Mouse (Mus musculus): ENCODE measurements around the gene Dgkb.

The Dgkb gene

DNA sequence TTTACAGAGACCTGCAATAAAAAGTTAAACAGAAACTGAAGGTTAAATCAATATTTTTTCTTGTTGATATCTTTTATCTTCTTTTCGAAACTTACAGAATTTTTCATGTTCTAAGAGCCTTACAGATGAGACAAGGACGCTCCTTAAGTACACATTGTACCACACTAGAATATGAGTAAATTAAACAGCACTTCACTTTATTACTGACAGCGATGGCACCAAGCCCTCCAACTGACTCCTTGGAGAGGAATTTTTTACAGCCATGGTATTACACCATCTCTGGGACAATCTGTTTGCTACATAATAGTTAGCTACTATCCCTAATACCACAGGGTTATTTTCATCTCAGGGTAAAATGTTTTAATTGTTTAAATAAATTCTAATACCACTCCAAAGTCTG lies 556.6 kb downstream of the Dgkb start:
- DNase-seq (ENCODE audit: low spot score): no peak

DNA sequence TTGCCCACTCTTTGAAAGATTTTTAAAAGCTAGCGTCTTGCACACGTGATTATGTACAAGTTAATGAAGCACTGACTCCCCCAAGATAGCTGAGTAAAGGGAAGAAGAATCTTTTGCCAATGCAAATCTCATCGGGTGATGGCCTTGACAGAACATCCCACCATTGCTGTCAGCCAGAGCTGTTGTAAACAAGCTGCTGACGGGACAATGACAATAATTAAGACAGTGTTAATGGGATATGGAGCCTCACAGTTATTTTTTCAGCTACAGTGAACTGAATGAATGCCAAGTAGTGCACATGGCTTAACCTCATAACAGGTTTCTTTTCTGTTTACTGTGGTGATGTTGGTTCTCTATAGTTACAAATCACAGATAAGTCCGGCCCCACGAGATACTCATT lies 568.4 kb downstream of the Dgkb start:
- DNase-seq (ENCODE audit: low spot score): no peak

DNA sequence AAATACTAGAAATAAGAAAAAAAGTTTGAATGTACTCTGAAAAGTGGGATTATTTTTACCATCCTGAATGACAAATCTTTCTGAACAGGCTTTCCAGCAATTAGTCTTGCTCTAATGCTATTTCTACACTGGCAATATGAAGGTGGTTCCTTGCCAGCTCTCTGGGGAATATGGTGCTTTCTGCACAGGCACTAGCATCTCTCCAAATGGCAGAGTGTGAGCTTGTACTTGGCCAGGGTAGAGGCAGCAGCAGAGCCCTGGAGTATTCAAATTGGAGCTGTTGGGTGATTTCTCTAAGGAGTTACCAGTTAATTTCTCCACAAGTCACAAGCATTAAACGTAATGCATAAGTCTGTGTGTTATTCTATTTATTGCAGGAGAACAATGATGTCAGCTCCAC lies 569.5 kb downstream of the Dgkb start:
- DNase-seq (ENCODE audit: low spot score): no peak

DNA sequence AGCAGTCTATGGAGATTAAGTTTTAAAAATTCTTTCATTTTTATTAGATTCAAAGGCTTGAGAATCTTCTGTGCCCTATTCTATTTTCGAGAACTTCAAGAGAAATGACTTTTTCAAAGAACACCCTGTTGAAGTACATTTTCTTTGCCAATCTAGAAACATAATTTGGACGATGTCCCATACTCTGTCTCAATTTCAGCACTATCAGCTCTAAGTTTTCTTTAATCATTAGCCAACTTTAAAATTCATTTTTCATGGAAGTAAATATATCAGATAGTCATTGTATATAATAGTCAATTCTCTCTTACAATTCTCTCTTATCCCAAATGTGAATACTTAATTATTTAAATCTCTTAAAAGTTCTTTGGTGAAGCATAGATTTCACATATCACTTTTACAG lies 570.1 kb downstream of the Dgkb start:
- no peak for DNase-seq (ENCODE audit: low spot score)

DNA sequence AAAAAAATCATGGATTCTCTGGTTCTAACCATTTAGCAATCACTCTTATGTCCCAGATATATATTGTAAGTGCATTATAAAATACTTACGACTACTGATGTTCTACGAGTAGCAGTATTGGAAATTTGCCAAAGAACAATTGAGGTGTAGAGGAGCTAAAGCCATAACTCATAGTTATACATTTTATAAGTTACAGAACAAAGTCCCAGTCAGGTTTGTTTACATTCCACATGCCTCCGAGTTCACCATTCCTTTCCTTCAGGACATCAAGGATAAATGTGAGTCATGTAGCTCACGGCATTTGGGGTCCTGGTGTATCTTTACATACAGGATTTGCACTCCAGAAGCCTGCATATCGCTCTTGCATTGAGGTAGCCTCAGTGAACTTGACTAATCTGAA lies 570.7 kb downstream of the Dgkb start:
- DNase-seq (ENCODE audit: low spot score): no peak

DNA sequence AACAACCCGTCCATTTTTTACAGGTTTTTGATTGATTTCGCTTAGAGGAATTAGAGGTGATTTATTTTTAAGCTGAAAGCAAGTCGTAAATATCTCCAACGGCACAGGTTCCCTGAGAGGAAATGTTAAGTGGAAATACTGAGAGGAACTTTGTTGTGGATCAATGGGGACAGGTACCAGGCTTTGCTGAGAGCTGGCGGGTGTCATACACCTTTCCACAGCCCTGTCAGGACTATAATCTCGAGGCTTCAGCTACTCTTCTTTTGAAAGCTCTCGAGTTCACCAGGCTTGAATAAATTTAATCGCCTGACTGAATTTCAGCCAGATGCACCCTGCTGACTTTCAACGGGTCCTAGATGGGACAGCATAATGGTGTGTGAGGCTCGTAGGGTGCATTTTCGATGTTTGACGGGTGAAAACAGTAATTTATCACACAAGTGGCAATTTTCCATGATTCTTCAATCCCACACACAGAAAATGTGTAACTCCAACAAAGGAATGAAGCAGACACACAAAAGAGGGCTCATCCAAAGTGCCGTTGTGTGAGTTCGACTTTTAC lies 580.3 kb downstream of the Dgkb start:
- DNase-seq (ENCODE audit: low spot score): no peak

DNA sequence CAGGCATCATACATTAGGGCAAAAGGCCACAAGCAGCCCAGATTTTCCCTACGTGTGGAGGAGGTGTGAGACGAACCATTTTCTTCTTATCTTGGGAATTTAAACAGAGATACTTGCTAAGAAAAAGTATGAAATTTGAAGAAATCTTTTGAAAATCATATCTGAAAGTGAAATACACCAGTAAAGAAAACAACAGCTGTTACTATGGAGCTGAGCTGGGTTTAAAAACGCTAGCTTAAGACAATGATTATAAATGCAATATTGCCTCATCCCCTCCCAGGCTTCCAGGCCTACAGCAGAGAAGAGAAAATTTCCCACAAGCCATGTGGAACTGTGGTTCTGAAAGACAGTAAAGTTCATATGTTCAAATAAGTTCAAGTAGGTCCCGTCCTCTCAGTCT lies 582.6 kb downstream of the Dgkb start:
- no peak for DNase-seq (ENCODE audit: low spot score)

DNA sequence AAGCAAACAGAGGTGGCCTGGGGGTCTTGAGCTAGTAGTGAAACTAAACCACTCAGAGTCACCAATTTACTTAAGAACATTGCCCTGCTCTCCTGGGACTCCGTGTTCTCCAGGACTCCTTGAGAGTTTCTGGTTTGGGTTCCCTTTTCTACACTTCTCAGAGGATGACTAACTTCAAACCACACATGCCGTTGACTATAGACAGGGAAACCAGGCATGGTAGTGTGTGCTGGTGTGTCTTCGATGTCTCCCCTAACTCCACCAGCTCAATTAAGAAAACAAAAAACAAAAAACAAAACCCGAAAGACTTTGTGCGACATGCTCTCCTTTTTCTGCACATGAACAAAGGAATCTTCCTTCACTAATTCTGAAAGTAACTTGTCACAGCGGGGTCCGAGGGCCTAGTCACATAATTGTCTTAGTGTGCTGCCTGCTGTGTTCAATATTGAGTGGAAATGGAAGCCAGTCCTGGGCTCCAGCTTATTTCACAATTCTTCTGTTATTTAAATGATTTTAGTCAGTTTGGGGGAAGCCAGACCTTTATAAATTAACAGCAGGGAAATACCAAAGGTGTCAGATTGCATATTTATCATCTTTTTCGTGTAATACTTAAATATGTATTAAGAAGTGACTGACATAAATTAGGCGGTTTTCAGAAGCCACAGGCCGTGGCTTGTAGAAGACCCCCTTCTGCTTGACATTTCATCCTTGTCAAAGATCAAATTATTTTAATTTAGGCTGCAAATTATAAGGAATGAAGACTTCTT lies 618.0 kb downstream of the Dgkb start:
- no peak for DNase-seq (ENCODE audit: low spot score)

DNA sequence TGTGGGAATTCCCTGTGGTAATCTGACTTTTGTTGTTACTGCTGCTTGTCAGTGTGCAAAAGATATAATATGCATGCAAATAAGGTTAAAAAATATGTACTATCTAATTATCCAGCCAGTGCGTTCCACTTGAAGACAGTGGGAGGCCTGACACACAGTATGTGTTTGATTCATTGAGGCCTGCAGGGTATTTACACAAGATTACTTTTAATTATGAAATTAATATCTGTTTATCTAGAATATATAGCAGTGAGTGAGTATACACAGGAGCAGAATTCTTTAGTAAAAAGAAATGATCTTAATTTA lies 618.6 kb downstream of the Dgkb start:
- no peak for DNase-seq (ENCODE audit: low spot score)

DNA sequence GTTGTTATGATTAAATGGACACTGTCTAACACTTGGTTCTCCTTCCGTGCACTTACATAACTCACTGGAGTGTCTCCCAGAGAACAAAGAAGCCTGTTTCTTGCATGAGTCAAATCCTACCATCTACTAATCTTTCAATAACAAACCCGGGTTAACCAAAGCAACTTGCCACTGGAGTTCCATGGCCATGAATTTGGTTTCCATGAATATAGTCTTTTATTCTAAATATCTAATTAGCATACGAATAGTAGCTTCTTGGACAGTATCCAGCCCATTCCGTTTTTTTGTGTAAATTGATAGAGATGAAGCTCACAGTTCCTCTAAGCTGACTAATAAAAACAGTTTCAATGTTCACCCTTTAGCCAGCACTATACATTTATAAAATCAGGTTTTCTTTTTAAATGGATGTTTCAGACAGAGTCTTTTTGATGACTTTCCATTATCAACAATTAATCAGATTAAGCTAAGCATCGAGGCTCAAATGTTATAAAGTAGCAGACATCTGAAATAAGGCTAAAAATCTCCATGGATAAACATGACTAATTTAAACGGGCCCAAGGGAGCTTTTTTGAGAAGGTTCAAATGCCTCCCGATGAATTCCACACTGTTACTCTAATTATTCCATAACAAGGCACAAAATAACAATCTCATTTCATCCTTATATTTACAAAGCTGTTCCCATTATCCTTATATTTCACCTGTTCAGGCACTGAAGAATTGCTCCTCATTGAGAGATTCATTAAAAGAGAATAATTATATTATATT lies 633.0 kb downstream of the Dgkb start:
- no peak for DNase-seq (ENCODE audit: low spot score)

DNA sequence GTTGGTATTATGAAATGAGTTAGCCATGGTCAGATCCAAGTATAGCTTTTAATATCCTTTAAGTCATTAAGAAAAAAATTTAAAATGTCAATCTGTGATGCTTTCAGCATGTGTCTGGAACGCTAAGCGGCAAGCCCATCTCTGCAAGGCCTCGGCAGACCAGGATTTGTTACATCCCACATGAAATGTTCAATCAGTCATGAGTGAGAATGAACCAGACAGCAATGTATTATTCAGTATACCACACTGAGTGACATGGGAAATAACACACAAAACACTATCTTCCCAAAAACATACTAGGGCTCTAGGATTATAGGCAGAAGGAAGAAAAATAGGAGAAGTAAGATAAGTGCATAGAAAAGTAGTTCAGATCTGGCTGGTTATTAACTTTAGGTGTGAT lies 634.2 kb downstream of the Dgkb start:
- DNase-seq (ENCODE audit: low spot score): no peak

DNA sequence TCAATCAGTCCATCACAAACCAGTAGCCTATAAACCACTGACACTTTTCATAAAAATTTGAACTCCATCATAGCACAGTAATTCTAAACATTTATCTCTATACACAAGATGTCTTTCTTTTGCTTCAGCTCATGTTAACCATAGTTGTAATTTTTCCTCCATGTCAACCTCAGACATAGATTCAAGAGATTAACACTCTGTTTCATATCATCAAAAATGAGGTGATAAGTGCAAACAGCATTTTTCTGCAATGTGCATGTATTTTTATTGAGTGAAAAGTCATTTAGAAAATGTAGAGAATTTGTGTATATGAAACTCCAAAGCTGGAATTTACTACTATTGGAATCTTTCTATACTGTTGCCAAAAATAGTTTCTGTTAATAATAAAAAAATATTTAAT lies 650.7 kb downstream of the Dgkb start:
- DNase-seq (ENCODE audit: low spot score): no peak

DNA sequence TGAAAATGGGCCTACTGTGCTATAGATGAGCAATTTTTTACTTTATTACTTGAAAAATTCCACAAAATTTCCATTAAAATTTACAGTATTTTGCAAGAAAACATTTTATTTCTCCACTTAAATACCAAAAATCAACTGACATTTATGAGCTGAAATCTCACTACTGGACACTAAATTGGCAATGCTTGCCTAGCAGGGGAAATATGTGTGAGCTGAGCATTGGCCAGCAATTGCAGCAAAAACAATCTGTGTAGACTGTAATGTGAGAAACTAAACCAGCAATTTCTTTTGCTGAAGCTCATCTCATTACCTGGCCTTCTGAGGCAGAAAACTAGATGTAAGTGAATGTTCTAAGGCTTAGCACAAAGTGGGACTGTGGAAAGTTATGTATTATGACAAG lies 651.1 kb downstream of the Dgkb start:
- no peak for DNase-seq (ENCODE audit: low spot score)

DNA sequence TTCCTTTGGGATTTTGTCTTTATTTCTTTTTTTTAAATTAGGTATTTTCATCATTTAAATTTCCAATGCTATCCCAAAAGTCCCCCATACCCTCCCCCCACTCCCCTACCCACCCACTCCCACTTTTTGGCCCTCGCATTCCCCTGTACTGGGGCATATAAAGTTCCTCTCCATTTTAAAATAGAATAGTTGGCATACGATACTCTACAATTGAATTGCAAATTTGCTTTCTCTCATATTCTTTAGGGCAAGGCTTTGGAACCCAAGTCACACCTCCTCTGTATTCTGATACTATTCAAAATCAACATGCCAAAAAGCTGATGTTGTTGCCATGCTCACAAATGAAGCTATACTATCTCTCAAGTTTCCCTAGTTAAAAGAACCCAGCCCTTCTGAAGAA lies 679.7 kb downstream of the Dgkb start:
- no peak for DNase-seq (ENCODE audit: low spot score)

DNA sequence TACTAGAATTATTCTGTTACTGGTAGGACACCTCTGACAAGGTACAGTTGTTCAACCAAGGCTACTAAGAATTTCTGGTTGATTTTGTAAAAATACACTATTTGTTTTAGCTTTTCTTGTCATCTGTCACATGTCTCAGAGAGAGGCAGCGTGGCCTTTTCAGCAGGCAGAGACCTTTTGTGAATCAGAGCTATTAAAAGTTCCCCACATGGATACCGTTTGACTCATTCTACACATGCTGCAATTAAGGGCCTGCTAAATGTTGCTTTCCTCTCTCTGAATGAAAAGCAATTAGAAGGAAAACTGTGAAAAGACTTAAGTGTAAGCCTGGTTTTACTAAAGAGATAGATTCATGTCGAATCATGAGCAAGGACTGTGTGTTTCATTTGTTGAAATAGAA lies 683.4 kb downstream of the Dgkb start:
- DNase-seq (ENCODE audit: low spot score): no peak

DNA sequence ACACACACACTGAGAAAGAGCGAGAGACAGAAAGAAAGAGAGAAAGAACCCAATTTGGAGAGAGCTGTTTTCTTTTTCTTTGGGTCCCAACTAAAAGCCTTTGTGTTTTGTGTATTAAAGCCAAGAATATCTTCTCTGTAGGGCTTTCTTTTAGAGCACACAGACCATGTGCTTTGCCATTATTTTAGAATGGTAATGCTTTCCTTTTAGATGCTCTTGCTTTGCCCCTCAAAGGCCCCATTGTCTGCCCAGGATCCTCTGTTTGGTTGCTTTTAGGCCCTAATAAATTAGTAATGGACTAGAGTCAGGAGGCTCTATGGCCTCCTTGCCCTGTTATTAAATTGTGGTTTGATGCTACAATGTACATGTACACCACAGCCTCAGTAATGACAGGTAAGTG lies 690.7 kb downstream of the Dgkb start:
- DNase-seq (ENCODE audit: low spot score): no peak

DNA sequence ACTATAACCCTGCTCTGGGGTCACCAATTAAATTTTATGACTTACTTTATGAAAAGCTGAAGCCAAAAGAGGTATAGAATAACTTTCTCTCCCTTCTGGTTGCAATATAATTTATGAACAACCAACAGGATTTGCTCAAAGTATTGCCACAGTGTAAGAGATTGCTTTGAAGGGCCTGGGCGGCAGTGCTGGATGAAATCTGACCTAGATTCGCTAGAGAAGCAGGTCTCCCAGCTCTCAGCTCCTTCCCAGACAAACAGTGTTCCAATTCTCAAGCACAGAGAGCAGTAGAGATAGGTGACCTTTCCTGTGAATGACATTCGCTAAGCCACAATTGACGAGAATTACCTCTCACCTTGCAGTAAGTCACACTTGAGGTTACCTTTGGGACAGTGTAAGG lies 727.9 kb downstream of the Dgkb start:
- no peak for DNase-seq (ENCODE audit: low spot score)

DNA sequence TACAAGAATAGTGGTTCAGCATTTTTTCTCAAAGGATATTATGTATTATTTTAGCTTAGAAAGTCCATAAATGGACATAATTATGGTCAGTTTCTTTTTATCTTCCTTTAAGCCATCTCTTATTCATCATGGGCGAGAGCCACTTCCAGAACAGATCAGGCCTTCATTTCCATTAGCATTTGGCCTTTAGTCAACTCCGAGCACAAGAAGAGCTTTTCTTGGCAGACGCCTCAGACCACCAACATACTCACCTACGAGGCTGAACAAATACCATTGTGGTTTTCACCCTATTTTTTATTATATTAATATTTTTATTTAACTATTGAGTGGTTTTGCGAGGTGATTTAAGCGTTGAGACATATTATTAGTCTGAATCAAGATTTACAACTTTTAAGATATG lies 759.6 kb downstream of the Dgkb start:
- DNase-seq (ENCODE audit: low spot score): no peak

DNA sequence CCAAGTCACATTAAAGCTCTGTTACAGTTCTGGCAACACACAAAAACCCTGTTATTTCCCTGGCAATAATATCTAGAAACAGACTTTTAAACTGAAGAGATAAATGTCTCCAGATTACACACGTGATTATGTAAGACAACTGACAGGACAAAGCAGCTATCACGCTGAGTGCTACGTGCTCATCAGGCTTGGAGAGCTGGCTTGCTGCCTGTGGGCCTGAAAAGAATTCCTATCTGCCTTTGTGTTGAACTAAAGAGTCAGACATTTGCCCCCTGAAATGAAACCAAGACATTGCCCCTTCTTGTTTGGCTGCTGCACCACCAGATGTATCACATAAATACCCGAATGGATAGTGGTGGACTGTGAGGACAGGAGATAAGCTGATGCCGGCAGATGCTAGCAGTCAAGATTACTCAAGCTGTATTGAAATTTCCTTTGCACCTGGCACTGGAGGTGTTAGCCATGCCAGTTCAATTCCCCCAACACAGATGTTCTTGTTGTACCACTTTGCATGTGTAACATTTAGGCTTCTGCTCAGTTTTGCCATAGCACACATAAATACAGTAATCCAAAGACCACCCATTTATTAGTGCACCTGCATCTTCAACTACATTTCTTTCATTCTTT lies 761.8 kb downstream of the Dgkb start:
- no peak for DNase-seq (ENCODE audit: low spot score)

DNA sequence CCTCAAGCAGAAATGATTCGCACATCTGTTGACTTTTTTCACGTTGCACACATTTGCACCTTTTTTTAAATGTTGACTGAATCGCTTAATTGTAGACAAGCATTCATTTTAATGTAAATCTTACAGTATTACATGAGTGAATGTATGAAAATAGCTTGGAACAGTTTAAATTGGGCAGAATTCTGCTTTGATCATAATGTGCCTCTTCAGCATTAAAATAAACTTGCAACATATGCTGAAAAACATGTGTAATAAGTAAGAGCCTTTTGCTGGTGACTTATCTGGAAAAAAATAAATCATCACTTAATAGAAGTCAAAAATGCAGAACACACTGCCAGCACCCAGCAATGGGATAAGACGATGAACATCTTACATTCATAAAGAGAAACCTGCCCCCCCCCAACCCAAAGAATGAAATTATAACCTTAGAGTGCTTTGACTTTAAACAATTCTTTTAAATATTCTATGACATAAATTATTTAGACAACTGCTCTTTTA lies 768.9 kb downstream of the Dgkb start:
- no peak for DNase-seq (ENCODE audit: low spot score)

DNA sequence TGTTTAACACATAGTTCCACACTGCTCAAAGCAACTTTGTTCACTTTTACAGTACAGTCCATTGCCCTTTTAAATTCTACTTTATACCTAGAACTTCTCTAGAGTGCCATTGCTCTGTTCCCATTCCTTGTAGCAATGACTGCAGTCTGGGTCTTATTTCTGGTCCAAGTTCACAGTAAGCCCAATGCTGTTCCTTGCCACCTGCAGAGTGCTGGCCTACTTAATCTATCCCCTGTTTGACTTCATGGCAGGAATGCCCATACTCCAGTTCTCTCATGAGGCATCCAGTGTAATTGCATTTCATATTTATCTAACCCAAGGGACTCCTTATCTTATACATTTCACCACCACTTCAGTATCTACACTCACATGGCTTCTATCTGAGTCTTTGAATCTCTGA lies 772.4 kb downstream of the Dgkb start:
- DNase-seq (ENCODE audit: low spot score): no peak

DNA sequence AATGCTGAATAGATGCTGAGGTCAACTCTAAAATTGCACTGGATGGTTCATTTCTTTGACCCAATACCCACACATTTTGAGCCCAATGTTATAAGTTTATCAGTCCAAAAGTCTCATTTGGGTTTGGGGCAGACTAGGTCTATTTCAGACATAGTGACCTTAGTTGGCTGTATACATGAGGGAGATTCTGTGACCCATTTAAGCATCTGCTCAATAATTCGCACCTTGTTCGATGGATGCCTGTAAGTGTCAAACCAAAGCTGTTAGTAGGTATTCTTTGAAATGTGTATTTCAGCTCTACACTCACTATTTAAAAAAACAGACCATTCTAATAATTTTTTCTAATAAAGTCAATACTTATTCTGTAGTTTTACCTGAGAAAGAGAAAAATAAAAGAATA lies 776.1 kb downstream of the Dgkb start:
- no peak for DNase-seq (ENCODE audit: low spot score)

DNA sequence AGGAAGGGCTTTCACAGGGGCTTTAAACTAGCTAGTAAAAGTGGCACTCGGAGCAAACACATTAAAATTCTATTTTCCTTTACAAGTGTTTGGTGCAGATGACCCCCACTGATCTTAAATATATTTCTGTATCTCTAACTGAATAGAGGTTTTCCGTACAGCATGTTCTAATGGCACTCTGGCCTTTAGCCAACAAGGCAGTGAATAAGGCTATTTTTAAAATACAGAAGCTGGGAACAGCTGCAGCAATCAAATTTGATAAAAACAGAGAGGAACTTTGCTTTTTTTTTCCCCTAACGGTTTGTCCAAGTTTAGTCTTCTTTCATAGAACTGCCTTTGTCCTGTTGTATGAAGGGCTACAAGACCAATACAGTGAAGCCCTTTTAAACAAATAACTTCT lies 776.5 kb downstream of the Dgkb start:
- DNase-seq (ENCODE audit: low spot score): no peak

Measured in T-cell, adult 2 months (primary cell).